Mouse (Mus musculus) E14TG2a.4 (cell line): ENCODE data around the gene Lkaaear1.

Experiments used
- CTCF ChIP-seq: conservative IDR thresholded peaks from 2 replicates; pipeline ENCODE4 v1.5.1; 2014; ENCODE audit warnings: low read length
- NANOG ChIP-seq: IDR thresholded peaks from 2 replicates; pipeline ENCODE4 v1.6.1; 2014; ENCODE audit warnings: borderline replicate concordance, low read length, mixed read lengths
- POU5F1 ChIP-seq: IDR thresholded peaks from 2 replicates; pipeline ENCODE4 v1.6.1; 2014; ENCODE audit warnings: low read length, borderline replicate concordance

DNA sequence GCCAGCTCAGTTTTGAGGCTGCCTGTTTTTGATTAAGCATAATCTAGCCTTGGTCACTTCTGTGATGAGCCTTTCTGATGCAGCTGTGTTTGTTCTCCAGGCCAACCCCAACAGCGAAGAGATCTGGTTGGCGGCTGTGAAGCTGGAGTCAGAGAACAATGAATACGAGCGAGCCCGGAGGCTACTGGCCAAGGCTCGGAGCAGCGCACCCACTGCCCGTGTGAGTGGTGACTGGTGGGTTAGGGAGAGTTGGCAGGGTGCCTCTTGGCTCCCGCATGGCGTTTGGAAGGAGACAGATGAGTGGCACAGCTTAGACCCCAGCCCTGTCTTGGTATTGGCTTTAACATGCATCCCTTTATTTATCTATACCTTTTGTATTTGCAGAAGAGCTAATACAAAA, 49.3 kb downstream of the Lkaaear1 start:
- no peak for TF ChIP-seq CTCF
- no peak for TF ChIP-seq NANOG
- no peak for TF ChIP-seq POU5F1
